Mouse (Mus musculus): ENCODE measurements at regions not wholly inside any gene's neighbourhood (a gene's known extent, or its start where the extent isn't known, plus 50 kb on each side); places are given as distances from the start of the nearest gene placed in this dataset.

- ATAC-seq (ENCODE audit: low FRiP score, low read depth): no peak
Observed at GRCm38 (mm10) chr12:46950223-46950779, 131.6 kb upstream of the Nova1 start.

GRCm38 (mm10) chr12:46945707-46946106, 127.0 kb upstream of the Nova1 start:
- no peak for ATAC-seq (ENCODE audit: low FRiP score, low read depth)
- no peak overlapping the region for H3K9ac ChIP-seq
- H3K4me2 ChIP-seq (replicated peaks): no peak overlapping the region
- no peak overlapping the region for H3K4me3 ChIP-seq
- no peaks in the 10 kb centered on the region for H3K36me3 ChIP-seq
- H3K4me1 ChIP-seq: no peaks in the 10 kb centered on the region
- H3K27me3 ChIP-seq: no peaks in the 10 kb centered on the region
- no peaks in the 10 kb centered on the region for H3K9me3 ChIP-seq
- no peak overlapping the region for H3K27ac ChIP-seq

More at GRCm38 (mm10) chr12:46950223-46950779, 131.6 kb upstream of the Nova1 start:
- H3K4me1 ChIP-seq: no peaks in the 10 kb centered on the region
- H3K9me3 ChIP-seq: no peaks in the 10 kb centered on the region
- 79% methylated on average over 3 of the region's 3 CpGs for WGBS
- no peaks in the 10 kb centered on the region for H3K27me3 ChIP-seq
- no peaks in the 10 kb centered on the region for H3K36me3 ChIP-seq
- no peak overlapping the region for H3K4me3 ChIP-seq
- H3K27ac ChIP-seq: no peak overlapping the region
- no peak overlapping the region for H3K9ac ChIP-seq
- H3K4me2 ChIP-seq (replicated peaks): no peak overlapping the region

GRCm38 (mm10) chr12:46931086-46931485, 112.4 kb upstream of the Nova1 start:
- H3K4me2 ChIP-seq (replicated peaks): no peak overlapping the region
- H3K4me3 ChIP-seq: no peak overlapping the region
- no peaks in the 10 kb centered on the region for H3K9me3 ChIP-seq
- H3K27me3 ChIP-seq: no peaks in the 10 kb centered on the region
- no peak overlapping the region for H3K9ac ChIP-seq
- no peak for ATAC-seq (ENCODE audit: low FRiP score, low read depth)
- no peak overlapping the region for H3K27ac ChIP-seq
- H3K36me3 ChIP-seq: no peaks in the 10 kb centered on the region
- no peaks in the 10 kb centered on the region for H3K4me1 ChIP-seq

GRCm38 (mm10) chr12:46917286-46917685, 98.6 kb upstream of the Nova1 start:
- H3K9me3 ChIP-seq: no peaks in the 10 kb centered on the region; the same call in 1 of the 2 replicates

GRCm38 (mm10) chr12:46878164-46878563, 59.4 kb upstream of the Nova1 start:
- Histone ChIP-seq H3K27ac (no peak overlapping the region), H3K9me3 (no peaks in the 10 kb centered on the region), H3K4me1 (no peaks in the 10 kb centered on the region), H3K9ac (no peak overlapping the region), H3K36me3 (no peaks in the 10 kb centered on the region), H3K27me3 (no peaks in the 10 kb centered on the region), H3K4me2 (replicated peaks) (no peak overlapping the region), H3K4me3 (no peak overlapping the region)
- WGBS: 90% methylated on average over 3 of the region's 3 CpGs
- ATAC-seq (ENCODE audit: low FRiP score, low read depth): no peak

More at GRCm38 (mm10) chr12:46917286-46917685, 98.6 kb upstream of the Nova1 start:
- H3K36me3 ChIP-seq: no peaks in the 10 kb centered on the region
- H3K9ac ChIP-seq: no peak overlapping the region
- no peak overlapping the region for H3K4me3 ChIP-seq
- 67% methylated on average over 4 of the region's 4 CpGs for WGBS
- H3K4me2 ChIP-seq (replicated peaks): no peak overlapping the region
- no peak for ATAC-seq (ENCODE audit: low FRiP score, low read depth)
- no peaks in the 10 kb centered on the region for H3K4me1 ChIP-seq
- H3K27ac ChIP-seq: no peak overlapping the region
- no peaks in the 10 kb centered on the region for H3K27me3 ChIP-seq

- 61% methylated on average over 2 of the region's 2 CpGs for WGBS
- Histone ChIP-seq H3K27ac (no peak overlapping the region), H3K9ac (no peak overlapping the region), H3K27me3 (no peaks in the 10 kb centered on the region), H3K9me3 (no peaks in the 10 kb centered on the region), H3K4me3 (no peak overlapping the region), H3K4me1 (no peaks in the 10 kb centered on the region), H3K36me3 (no peaks in the 10 kb centered on the region), H3K4me2 (replicated peaks) (no peak overlapping the region)
- no peak for ATAC-seq (ENCODE audit: low FRiP score, low read depth)
Observed at GRCm38 (mm10) chr12:46870130-46870529, 51.4 kb upstream of the Nova1 start.
